Mouse (Mus musculus) cerebellum, postnatal 10 days (tissue): Measurements from ENCODE around the gene Znrf1.

Source experiments
- DNase-seq, 2 experiments: peaks; one replicate each; pipeline ENCODE4 v3.0.0; 2021; ENCODE audit warnings: mixed read lengths in 2 of 2

The Znrf1 gene

GRCm38 (mm10) chr8:111599707-111600444, 64.0 kb downstream of the Znrf1 start:
- DNase-seq = peak; percentile 28 to 38

DNA sequence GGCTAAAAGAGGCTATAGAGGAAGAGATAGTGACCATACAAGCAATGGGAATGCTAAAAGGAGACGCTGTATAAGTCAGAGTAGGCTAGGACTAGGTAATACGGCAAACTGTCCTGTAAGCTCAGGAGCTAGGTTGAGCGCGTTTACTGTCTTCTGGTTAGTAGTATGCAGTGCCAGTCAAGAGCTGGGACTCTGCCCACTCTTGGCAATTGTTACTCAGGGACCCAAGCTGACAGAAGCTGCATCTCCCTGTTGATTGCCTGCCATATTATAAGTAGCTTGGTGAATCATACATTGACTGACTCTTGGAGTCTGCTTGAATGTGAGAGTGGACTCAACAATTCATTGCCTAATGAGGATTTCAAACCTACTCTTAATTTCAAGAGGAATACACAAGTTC, 66.2 kb downstream of the Znrf1 start:
- DNase-seq = peak; percentile 91

DNA sequence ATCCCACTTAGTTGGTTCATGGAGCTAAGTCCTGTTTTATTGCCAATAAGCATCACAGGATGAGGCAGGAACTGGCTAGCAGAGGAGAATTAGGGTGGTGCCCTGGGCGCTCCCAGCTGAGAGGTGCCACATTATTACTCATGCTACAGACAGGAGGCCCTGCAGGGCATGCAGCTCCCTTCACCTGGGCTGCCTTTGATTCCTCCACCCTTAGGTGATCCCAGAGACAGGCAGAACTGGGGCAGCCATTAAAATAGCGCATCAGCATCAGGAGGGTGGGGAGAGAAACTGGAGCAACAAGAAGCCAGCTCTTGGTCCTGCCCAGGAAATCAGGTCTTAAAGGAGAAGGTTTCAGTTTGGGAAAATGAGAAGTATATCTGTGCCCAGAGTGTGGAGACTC, 69.1 kb downstream of the Znrf1 start:
- no peak for DNase-seq

DNA sequence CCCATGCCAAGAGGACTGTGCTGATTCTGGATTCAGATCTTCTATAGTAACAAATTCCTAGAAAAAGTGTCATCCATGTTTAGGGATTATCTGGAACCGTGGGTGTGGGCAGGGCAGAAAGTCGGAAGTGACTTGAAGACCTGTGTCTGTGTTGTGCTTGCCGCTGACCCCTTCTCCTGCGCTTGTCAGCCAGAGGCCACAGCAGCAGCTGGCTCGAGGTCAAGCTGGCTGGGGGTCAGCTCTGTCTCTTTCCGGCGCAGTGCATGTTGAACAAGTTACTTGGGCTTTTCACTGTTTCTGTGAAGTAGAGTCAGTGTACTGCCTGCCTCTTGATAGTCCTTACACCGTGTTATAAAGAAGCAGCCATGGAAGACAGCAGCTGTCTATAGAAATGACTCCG, 71.1 kb downstream of the Znrf1 start:
- DNase-seq = no peak

GRCm38 (mm10) chr8:111607414-111607813, 71.5 kb downstream of the Znrf1 start:
- no peak for DNase-seq

GRCm38 (mm10) chr8:111613181-111613580, 77.3 kb downstream of the Znrf1 start:
- DNase-seq = no peak

DNA sequence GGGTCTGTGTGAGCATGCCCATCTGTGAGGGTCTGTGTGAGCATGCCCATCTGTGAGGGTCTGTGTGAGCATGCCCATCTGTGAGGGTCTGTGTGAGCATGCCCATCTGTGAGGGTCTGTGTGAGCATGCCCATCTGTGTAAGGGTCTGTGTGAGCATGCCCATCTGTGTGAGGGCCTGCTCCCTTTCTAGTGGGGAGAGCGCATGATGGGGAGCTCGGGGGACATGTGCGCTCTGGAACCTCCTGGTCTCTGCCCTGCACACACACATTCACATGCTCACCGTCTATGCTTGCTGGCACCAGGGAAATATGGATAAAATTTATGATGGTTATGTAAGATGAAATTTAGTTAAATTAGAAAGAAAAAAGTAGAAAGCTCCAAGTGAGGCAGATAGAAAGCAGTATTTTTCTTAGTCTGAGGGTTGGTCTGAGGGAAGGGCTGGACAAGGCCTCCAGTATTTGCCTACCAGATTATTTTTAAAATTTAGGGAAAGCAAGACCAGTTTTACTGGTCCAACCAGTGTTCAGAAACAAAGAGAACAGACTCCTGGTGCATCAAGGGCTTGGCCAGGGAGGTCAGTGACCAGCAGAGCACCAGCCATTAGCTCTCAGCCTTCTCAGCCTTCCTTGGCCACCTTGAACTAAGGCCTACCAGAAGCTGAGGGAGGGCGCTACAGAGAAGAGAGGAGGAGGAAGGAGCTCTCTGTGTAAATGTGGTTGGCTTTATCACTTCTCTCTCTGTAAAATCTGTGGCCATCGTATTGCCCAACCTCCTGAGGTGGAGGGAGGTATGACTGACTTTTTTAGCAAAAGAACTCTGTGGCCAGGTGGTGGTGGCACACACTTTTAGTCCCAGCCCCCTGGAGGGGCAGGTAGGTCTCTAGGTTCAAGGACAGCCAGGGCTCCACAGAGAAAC, 79.1 kb downstream of the Znrf1 start:
- DNase-seq = no peak

DNA sequence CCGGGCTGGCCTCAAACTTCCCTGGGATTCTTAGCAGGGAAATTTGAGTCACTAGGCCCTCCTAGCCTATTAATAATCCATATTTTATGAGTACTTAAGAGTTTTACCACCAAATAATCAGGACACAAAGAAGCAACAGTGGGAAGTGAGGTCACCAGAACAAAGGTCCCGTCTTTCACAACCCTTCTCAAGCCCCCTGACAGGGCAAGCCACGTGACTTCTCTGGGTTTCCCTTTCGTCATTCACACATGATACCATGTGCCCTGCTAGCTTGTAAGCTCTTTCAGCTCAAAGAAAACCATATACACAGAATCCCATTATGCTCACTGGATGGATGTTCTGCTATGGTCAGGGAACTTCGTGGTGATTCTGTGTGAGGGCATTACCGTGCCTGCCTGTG, 81.9 kb downstream of the Znrf1 start:
- no peak for DNase-seq

- no peak for DNase-seq
Observed at GRCm38 (mm10) chr8:111618273-111618672, 82.4 kb downstream of the Znrf1 start.

GRCm38 (mm10) chr8:111619936-111620335, 84.0 kb downstream of the Znrf1 start:
- no peak for DNase-seq

DNA sequence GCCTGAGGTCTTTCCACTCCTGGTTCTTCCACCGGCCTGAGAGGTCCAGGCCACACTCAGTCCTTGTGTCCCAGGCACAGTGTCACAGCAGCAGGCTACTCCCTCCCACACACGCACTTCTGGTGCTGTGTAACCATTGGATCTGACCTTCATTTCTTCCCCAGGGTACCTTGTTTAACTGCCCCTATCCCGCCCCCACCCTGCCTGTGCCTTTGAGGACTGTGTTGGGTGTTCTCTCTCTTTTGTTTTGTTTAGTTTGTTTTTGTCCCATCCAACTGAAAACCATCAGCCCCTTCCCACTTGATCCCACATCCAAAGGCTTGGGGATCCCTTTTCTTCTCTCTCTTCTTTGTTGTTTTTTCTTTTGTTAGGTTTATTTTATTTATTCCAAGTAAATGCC, 86.2 kb downstream of the Znrf1 start:
- DNase-seq = no peak

GRCm38 (mm10) chr8:111622553-111622952, 86.7 kb downstream of the Znrf1 start:
- DNase-seq = peak; percentile 55 to 72

DNA sequence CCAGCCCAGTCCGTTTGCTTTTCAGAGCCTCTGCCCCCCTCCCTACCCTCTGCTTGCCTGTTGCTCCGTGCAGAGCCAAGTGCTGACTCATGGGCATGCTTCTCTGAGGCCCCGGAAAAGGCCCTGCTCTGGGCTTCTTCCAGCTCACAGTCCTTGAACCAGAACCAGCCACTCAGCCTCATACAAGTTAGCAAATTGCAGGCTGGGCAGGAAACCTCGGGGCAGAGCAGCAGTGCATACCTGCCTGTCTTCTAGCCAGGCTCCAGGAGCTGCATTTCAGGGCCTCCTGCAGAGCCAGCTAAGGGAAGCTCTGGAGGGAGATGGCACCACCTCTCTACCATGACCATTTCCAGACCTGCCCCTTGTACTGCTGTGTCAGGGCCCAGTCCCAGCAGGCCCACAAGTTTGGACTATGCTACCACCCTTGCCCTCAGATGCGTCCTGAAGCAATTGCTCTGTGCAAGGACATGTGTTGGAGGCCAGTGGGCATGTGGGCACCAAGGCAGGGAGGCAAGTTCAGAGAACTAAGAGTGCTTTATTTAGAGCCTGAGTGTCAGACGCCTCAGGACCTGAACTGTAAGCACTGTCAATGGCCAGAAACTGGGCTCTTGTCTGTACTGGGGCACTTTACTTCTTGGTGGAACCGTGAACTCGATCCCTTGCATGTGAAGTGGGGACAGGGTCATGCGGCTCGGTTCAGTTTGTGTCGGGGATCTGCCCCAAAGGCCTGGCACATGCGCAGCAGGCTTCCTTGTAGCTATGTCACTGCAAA, 88.4 kb downstream of the Znrf1 start:
- peak; percentile 47 to 57 for DNase-seq

DNA sequence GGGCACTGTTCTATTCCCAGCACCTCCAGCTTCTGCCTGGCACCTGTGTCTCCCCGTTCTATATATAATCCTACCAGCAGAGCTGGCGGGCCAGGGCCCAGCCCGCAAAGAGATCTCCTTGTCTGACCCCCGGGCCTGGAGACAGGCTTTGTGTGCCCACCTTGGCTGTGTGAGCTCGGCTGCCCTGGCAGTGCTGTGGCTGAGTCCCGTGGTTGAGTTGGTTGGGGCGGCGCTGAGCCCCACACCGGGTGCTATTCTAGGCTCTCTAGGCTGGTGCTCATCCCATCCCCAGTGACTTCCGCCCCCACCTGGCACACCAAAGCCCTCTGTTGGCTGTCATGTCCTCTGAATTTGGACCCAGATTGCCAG, 88.9 kb downstream of the Znrf1 start:
- DNase-seq = peak in 1 of 2 experiments; percentile 21

GRCm38 (mm10) chr8:111625694-111626527, 90.0 kb downstream of the Znrf1 start:
- peak; percentile 83 to 87 for DNase-seq

- DNase-seq = peak in 1 of 2 experiments; percentile 28
Observed at GRCm38 (mm10) chr8:111626528-111626820, 90.6 kb downstream of the Znrf1 start.

DNA sequence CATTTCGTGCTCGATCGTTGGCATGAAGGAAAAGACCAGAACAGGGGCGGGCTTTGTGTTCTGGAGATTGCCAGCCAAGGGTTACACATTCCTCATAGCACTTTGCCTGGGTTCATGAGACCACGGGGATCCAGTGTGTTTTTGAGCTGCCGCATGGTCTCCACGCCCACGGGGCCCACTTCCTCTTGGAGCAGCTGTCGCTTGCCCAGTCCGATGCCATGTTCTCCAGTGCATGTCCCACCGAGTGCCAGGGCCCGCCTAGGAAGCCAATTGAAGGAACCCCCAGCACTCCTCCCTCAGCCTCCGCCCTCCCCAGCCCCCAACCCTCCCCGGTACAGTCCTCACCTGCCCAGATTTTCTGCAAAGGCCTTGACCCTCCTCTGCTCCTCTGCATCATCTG, 91.0 kb downstream of the Znrf1 start:
- peak in 1 of 2 experiments; percentile 21 for DNase-seq

- no peak for DNase-seq
Observed at GRCm38 (mm10) chr8:111627923-111628322, 92.0 kb downstream of the Znrf1 start.

DNA sequence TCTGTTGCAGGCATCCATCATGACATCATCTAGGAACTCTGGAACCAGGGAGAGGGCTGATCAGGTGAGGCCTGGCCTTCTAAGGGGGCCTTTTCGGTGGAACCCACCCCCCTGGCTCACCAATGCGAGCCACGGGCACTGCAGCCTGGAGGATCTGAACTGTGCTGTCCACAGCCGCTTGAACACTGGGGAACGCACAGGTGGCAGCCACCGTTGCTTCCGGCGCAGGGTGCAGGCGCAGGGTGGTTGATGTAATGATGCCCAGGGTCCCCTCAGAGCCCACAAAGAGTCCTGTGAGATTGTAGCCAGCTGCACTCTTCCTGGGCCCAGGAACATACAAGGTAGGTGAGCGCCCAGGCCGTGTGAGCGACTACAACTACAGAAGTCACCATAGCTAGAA, 92.5 kb downstream of the Znrf1 start:
- DNase-seq = no peak

GRCm38 (mm10) chr8:111628894-111629501, 93.1 kb downstream of the Znrf1 start:
- DNase-seq = no peak

- peak; percentile 69 to 70 for DNase-seq
Observed at GRCm38 (mm10) chr8:111630105-111630521, 94.2 kb downstream of the Znrf1 start, which contains the start of gene Ldhd. Gene Ldhd (minus strand): TSS chr8:111630374.

DNA sequence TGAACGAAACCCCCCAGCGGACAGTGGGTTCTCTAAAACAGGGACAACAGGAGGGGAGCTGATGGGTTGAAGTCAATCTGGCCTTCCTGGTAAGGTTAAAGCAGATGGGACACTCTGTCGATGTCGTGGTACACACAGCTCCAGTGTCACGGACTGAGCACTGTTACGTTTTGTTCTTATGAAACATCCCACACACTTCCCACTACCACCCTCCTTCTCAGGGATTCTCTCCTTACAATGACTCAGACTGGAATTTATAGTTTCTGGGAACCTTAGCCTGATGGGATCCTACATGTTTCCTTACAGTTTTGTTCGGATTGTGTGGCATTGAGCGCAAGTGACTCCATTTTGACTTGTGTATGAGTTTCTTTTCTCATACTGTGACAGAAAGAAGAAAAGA, 95.7 kb downstream of the Znrf1 start:
- DNase-seq = no peak
